Mouse (Mus musculus) lung, postnatal 14 days (tissue): ENCODE measurements at regions not wholly inside any gene's neighbourhood (a gene's known extent, or its start where the extent isn't known, plus 50 kb on each side); places are given as distances from the start of the nearest gene placed in this dataset.

Experiments used
- DNase-seq: peaks from one replicate; pipeline ENCODE4 v3.0.0; 2021

DNA sequence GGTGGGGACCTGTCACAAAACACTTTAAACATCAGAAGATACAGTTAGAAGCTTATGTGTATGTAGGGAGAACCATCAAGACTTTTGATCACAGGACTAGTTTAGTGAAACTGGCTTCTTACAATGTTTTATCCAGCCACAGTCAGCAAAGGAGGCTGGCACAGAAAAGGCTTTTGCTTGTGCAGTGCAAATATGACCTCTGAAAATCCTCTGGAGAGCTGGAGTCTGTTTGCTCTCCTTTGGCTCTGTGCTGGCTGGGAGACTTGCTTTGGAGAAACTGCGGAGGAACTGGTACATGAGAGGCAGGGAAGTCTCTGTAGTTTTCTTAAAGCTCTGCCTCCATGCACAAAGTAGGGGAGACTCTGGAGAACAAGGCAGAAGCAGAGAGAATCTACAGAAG, 497.2 kb upstream of the Pdzrn3 start:
- DNase-seq: no peak

DNA sequence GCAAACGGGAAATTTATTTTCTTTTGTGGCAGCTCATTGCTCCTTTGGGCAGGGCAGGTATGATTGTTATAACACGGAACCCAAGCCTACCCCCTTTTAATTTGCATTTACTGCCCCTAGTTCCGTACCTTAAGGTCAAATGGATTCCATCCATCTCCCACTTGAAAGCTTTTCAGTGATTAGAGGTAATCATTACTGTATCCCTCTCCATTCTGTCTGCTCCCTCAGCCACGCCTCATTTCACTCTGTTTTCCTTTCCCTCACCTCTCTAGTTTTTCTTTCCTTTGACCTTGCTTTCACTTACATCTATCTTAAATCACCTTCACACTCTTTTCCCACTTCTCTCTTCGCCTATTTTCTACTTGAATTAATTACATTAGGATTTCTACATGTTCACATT, 481.2 kb upstream of the Pdzrn3 start:
- DNase-seq: no peak

DNA sequence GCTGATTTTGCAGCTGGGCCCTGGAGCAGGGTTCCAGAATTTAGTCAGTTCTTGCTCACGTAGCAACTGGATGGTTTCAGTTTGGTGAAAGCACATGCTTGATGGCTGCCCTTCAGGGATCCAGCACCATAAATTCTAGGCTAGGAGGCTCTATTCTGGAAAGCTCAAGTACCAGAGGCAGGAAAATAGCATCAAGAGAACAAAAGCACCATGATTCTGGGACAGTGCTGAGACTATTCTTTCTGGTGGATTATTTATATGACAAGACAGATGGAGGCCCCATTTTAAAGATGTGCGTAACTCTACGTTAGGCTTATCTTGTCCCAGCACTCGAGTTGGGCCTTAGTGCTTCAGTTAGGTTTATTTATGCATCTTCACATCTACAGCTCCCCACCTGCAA, 463.0 kb upstream of the Pdzrn3 start:
- DNase-seq: no peak

GRCm38 (mm10) chr6:101837563-101837962, 459.9 kb upstream of the Pdzrn3 start:
- DNase-seq: peak; percentile 46

DNA sequence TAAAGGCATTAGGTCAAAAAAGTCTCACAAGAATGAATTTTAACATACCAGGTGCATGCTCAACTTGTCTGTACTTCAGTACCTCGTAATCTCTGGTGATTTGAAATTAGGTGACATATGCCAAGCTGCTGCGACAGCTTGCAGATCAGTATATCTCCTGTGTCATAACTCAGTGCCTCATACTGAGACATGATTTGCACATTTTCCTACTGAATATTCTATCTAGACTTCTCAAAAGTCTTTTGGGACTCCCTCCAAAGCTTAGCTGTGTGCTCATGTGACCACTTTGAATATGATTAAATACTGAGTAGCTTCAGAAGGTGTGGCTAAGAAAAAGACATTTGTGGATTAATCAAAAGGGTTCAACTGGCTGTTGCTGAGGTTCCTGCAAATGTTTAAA, 416.3 kb upstream of the Pdzrn3 start:
- DNase-seq: no peak

GRCm38 (mm10) chr6:101777864-101778263, 400.2 kb upstream of the Pdzrn3 start:
- no peak for DNase-seq

GRCm38 (mm10) chr6:101773151-101773550, 395.5 kb upstream of the Pdzrn3 start:
- no peak for DNase-seq

GRCm38 (mm10) chr6:101735107-101735506, 357.4 kb upstream of the Pdzrn3 start:
- no peak for DNase-seq

DNA sequence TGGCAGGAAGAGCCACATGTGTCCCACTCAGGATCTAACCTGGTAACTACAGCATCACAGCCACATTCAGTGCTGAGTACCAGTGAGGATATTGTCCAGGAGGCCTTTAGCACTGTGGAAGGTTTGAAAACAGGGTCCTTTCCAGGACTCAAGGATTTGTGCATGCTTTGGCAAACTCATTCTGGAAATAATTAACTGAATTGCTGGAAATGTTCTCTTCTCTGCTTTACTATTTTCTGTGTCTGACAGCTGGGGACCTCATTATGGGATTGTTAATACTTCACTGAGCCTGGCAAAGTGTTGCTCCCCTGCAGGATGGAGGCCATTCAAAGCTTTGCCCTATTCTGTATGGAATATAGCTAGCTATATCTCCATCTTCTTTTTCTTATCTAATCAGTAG, 342.8 kb upstream of the Pdzrn3 start:
- DNase-seq: no peak

DNA sequence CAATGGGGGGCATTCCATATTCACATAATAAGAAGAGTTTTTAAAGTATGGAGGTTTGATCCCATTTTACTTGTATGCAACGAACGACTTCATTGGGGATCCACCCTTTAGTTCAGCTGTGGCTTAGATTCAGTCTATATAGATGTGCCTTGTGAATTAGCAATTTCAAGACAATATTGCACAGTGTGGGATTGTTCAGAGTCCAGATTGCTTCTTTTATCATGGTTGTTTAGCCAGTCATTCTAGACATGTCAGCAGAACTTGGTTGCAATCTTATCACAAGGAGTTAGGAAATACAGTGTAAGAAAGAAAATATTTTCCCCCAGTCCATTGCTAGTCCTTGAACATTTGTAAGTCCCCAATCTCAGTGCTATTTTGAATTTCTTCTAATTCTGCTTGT, 312.0 kb upstream of the Pdzrn3 start:
- DNase-seq: no peak

DNA sequence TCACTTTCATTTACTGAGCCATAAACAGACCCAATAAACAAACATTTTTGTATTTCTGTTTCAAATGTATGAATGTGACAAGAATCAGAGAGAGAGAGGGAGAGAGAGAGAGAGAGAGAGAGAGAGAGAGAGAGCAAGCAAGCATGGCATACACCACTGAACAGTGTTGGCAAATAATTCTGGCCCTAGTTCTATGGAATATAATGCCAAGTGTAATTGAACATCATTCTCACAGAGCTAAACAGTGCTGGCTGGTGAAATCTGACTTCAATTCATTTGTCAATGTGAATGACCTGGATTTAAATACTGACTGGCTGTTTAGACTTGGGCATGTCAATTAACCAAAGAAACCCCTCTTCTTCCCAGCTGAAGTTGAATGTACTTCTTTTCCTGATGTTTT, 308.9 kb upstream of the Pdzrn3 start:
- DNase-seq: no peak

GRCm38 (mm10) chr6:101685734-101686133, 308.0 kb upstream of the Pdzrn3 start:
- DNase-seq: no peak

DNA sequence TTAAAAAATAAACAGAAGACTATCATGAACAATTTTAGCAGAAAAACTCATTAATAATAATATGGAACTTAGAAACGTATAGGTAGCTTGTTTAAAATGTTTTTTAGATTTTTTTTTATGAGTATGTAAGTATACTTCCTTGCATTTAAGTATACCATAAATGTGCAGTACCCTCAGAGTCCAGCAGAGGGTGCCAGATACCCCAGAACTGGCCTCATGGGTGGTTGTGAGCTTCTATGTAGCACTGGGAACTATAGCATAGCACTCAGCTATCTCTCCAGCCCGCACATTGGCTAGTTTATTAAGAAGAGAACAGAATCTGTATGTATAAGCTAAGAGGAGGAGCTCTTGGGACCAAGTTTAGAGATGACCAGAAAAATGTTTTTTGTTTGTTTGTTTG, 306.7 kb upstream of the Pdzrn3 start:
- DNase-seq: no peak

GRCm38 (mm10) chr6:101674846-101675245, 297.1 kb upstream of the Pdzrn3 start:
- no peak for DNase-seq

DNA sequence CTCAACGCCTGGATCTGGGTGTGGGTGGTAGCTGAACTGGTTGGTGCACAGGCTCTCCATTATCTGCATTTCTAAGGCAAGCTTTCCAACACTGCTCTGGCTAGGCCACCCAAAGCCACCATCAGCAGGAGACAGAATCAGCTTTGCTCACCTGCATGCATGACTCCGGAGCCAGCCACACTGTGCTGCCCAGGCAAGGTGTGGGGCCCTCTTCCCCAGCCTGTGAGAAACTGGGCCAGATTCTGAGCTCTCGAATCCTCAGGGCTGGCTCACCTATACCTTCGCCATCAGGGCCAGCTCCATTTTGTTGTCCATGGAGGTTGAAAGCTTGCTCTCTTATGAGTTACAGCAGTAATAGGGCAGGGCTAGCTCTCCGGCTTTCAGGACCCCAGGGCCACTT, 293.1 kb upstream of the Pdzrn3 start:
- no peak for DNase-seq

- no peak for DNase-seq
Measured at GRCm38 (mm10) chr6:101669118-101669845, 291.6 kb upstream of the Pdzrn3 start.

GRCm38 (mm10) chr6:101654351-101654750, 276.7 kb upstream of the Pdzrn3 start:
- no peak for DNase-seq

GRCm38 (mm10) chr6:101650348-101650747, 272.7 kb upstream of the Pdzrn3 start:
- peak; percentile 59 for DNase-seq

DNA sequence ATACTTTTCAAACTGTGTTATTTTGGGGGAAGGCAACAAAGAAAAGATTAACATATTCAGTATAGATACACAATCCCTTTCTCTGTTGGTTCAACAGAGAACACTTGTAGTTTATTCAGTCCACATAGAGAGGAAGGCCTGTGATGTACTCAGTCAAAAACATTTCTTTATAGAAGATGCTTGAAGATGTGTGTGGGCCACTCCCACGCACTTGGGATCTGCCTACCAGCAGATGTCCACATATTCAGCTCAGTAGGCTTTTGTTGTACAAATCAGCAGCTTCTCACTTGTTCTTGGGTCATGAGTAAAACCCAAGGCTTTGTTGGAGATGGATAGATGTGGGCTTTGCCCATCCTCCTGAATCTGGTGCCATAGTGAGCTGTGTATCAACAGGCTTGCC, 239.6 kb upstream of the Pdzrn3 start:
- no peak for DNase-seq

- DNase-seq: peak; percentile 5
Measured at GRCm38 (mm10) chr6:101616776-101617175, 239.1 kb upstream of the Pdzrn3 start.

DNA sequence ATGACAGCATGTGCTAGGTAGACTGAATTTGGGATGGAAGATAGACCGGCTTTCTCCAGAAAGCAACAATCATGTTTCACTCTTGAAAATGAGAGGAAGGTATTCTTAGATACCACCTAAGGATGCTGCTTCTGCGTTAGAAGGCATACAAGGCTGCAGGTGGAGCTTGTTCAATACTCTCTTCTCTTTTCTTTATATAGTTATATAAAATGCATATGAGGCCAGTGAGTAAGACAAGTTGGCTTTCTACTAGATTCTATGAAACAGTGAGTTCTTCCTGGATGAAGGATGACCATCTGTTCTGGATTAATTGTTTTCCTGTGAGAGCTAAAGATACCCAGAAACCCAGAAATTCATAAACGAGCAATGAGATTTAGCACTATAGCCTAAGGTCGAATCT, 231.3 kb upstream of the Pdzrn3 start:
- no peak for DNase-seq

GRCm38 (mm10) chr6:101603083-101603482, 225.4 kb upstream of the Pdzrn3 start:
- DNase-seq: no peak

- no peak for DNase-seq
Measured at GRCm38 (mm10) chr6:101596995-101597394, 219.3 kb upstream of the Pdzrn3 start.

DNA sequence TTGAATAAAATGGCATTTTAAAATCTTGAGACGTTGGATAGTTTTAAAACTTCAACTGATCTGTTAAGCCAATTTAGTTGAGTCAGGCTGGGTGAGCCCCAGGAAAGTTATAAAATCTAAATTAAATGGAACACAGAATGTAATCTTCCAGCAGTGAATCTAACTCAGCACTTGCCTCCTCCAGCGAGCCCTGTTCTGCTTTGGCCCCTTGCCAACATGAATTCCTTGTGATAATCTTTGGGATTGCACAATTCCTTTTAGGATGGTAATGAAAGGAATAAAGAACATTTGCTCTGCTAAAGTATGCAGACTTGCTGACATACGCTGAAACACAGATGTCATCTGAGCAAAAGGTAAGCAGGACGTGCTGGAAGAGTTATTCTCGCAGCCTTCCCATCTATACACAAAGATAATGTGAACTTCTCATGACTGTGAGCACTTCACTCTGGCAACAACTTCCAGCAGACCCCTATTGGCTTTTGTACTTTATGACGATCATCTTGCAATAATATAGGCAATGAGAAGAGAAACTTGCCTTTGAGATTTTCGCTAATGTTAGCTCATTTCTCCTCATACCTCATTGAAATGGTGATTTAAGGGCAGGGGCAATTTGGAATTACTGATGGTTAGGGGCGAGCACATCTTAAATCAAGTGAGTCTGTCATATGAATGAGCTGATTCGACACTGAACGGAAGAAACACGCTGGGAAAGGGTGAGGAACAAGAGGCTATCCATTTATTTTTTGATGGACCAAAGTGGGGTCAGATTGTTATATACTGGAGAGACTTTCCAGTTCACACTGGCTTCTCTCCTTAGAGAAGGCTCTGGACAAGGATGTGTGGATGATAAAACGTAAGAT, 216.3 kb upstream of the Pdzrn3 start:
- peak; percentile 58 for DNase-seq
